Mouse (Mus musculus) ovary, adult 18-20 months (tissue): ENCODE results near the gene Tas1r3.

Experiments used
- DNase-seq: peaks from one replicate; pipeline ENCODE4 v3.0.0; 2022; ENCODE audit warnings: low spot score, mixed read lengths

The Tas1r3 gene

GRCm38 (mm10) chr4:155841651-155842270 is 21.4 kb downstream of the Tas1r3 start:
- DNase-seq = no peak

GRCm38 (mm10) chr4:155841003-155841454 is 22.1 kb downstream of the Tas1r3 start:
- DNase-seq = peak; percentile 62

GRCm38 (mm10) chr4:155840076-155841002 is 22.8 kb downstream of the Tas1r3 start:
- no peak for DNase-seq

- DNase-seq = peak; percentile 85
Measured at GRCm38 (mm10) chr4:155839483-155839910, 23.7 kb downstream of the Tas1r3 start, which contains the start of gene Mxra8. Mxra8 (plus strand) TSS chr4:155839680.

- no peak for DNase-seq
Measured at GRCm38 (mm10) chr4:155838187-155839153, 24.7 kb downstream of the Tas1r3 start.

GRCm38 (mm10) chr4:155837404-155838010 is 25.7 kb downstream of the Tas1r3 start:
- DNase-seq = no peak

GRCm38 (mm10) chr4:155833836-155834235 is 29.3 kb downstream of the Tas1r3 start:
- DNase-seq = peak; percentile 61

- DNase-seq = no peak
Measured at GRCm38 (mm10) chr4:155833234-155833633, 29.9 kb downstream of the Tas1r3 start.

- DNase-seq = no peak
Measured at GRCm38 (mm10) chr4:155832321-155832720, 30.8 kb downstream of the Tas1r3 start.

- DNase-seq = no peak
Measured at GRCm38 (mm10) chr4:155831831-155832230, 31.3 kb downstream of the Tas1r3 start.

- peak; percentile 91 for DNase-seq
Measured at GRCm38 (mm10) chr4:155831205-155831766, 31.9 kb downstream of the Tas1r3 start, which contains the start of gene Aurkaip1. Aurkaip1 (plus strand) TSS chr4:155831272.

- DNase-seq = no peak
Measured at GRCm38 (mm10) chr4:155830596-155830995, 32.6 kb downstream of the Tas1r3 start.

- DNase-seq = no peak
Measured at GRCm38 (mm10) chr4:155829866-155830265, 33.3 kb downstream of the Tas1r3 start.

GRCm38 (mm10) chr4:155823443-155823842 is 39.7 kb downstream of the Tas1r3 start:
- no peak for DNase-seq

- no peak for DNase-seq
Measured at GRCm38 (mm10) chr4:155821025-155821424, 42.1 kb downstream of the Tas1r3 start.

- no peak for DNase-seq
Measured at GRCm38 (mm10) chr4:155817533-155817932, 45.6 kb downstream of the Tas1r3 start.

- no peak for DNase-seq
Measured at GRCm38 (mm10) chr4:155812665-155813181, 50.4 kb downstream of the Tas1r3 start.

- DNase-seq = peak; percentile 93
Measured at GRCm38 (mm10) chr4:155811929-155812664, 51.1 kb downstream of the Tas1r3 start, which contains the start of gene Ccnl2. Ccnl2 (plus strand) TSS chr4:155812489.
